Mouse (Mus musculus): ENCODE results near the gene Ralb. TPM values are rescaled to one million over a fixed set of nuclear protein-coding genes. Genes with fewer than 3 reads are reported as not detected.

Ralb gene
- total RNA-seq, 2 experiments from 2014 or later: 6.9 to 10.5 TPM

GRCm38 (mm10) chr1:119525689-119526591 lies 21.3 kb upstream of the Ralb start, which contains the start of gene Tmem185b:
Gene Tmem185b, plus strand, starts transcription at chr1:119526160.
- ATAC-seq (replicated peaks; ENCODE audit: low FRiP score, poor library complexity, severe bottlenecking): no peak

GRCm38 (mm10) chr1:119525004-119525444 lies 20.4 kb upstream of the Ralb start:
- no peak for ATAC-seq (replicated peaks; ENCODE audit: low FRiP score, poor library complexity, severe bottlenecking)

GRCm38 (mm10) chr1:119523826-119524225 lies 19.2 kb upstream of the Ralb start:
- ATAC-seq (replicated peaks; ENCODE audit: low FRiP score, poor library complexity, severe bottlenecking): no peak

- ATAC-seq (replicated peaks; ENCODE audit: low FRiP score, poor library complexity, severe bottlenecking): no peak
Measured at GRCm38 (mm10) chr1:119523369-119523768, 18.8 kb upstream of the Ralb start.

- no peak for ATAC-seq (replicated peaks; ENCODE audit: low FRiP score, poor library complexity, severe bottlenecking)
Measured at GRCm38 (mm10) chr1:119522726-119523125, 18.1 kb upstream of the Ralb start.

GRCm38 (mm10) chr1:119521681-119522080 lies 17.1 kb upstream of the Ralb start:
- ATAC-seq (replicated peaks; ENCODE audit: low FRiP score, poor library complexity, severe bottlenecking): no peak

GRCm38 (mm10) chr1:119521029-119521428 lies 16.4 kb upstream of the Ralb start:
- ATAC-seq (replicated peaks; ENCODE audit: low FRiP score, poor library complexity, severe bottlenecking): no peak

GRCm38 (mm10) chr1:119519286-119519685 lies 14.7 kb upstream of the Ralb start:
- no peak for ATAC-seq (replicated peaks; ENCODE audit: low FRiP score, poor library complexity, severe bottlenecking)

GRCm38 (mm10) chr1:119518786-119519185 lies 14.2 kb upstream of the Ralb start:
- no peak for ATAC-seq (replicated peaks; ENCODE audit: low FRiP score, poor library complexity, severe bottlenecking)

- no peak for ATAC-seq (replicated peaks; ENCODE audit: low FRiP score, poor library complexity, severe bottlenecking)
Measured at GRCm38 (mm10) chr1:119518060-119518459, 13.5 kb upstream of the Ralb start.

GRCm38 (mm10) chr1:119510857-119511256 lies 6.3 kb upstream of the Ralb start:
- no peak for ATAC-seq (replicated peaks; ENCODE audit: low FRiP score, poor library complexity, severe bottlenecking)

GRCm38 (mm10) chr1:119510409-119510808 lies 5.8 kb upstream of the Ralb start:
- ATAC-seq (replicated peaks; ENCODE audit: low FRiP score, poor library complexity, severe bottlenecking): no peak

- no peak for ATAC-seq (replicated peaks; ENCODE audit: low FRiP score, poor library complexity, severe bottlenecking)
Measured at GRCm38 (mm10) chr1:119509474-119509873, 4.9 kb upstream of the Ralb start.

GRCm38 (mm10) chr1:119508548-119508947 lies 4.0 kb upstream of the Ralb start:
- no peak for ATAC-seq (replicated peaks; ENCODE audit: low FRiP score, poor library complexity, severe bottlenecking)

- no peak for ATAC-seq (replicated peaks; ENCODE audit: low FRiP score, poor library complexity, severe bottlenecking)
Measured at GRCm38 (mm10) chr1:119505951-119506350, 1.4 kb upstream of the Ralb start.

- ATAC-seq (replicated peaks; ENCODE audit: low FRiP score, poor library complexity, severe bottlenecking): no peak
Measured at GRCm38 (mm10) chr1:119503808-119504207, 786 bp downstream of the Ralb start.

GRCm38 (mm10) chr1:119503181-119503580 lies 1.4 kb downstream of the Ralb start:
- ATAC-seq (replicated peaks; ENCODE audit: low FRiP score, poor library complexity, severe bottlenecking): no peak

- no peak for ATAC-seq (replicated peaks; ENCODE audit: low FRiP score, poor library complexity, severe bottlenecking)
Measured at GRCm38 (mm10) chr1:119502729-119503128, 1.9 kb downstream of the Ralb start.

GRCm38 (mm10) chr1:119501881-119502280 lies 2.7 kb downstream of the Ralb start:
- ATAC-seq (replicated peaks; ENCODE audit: low FRiP score, poor library complexity, severe bottlenecking): no peak

- ATAC-seq (replicated peaks; ENCODE audit: low FRiP score, poor library complexity, severe bottlenecking): no peak
Measured at GRCm38 (mm10) chr1:119499456-119499855, 5.1 kb downstream of the Ralb start.

GRCm38 (mm10) chr1:119498536-119499231 lies 5.9 kb downstream of the Ralb start:
- ATAC-seq (replicated peaks; ENCODE audit: low FRiP score, poor library complexity, severe bottlenecking): no peak
